Mouse (Mus musculus) common myeloid progenitor, adult 5-6 weeks (primary cell): Measurements from ENCODE around the gene Lmbr1. TPM values are rescaled to one million over a fixed set of nuclear protein-coding genes. Genes with fewer than 3 reads are reported as not detected.

Experiments
- total RNA-seq: library from RNA; stranded (forward); fragments of 200-1000, 187-1606 nt; gene quantifications from 2 replicates; pipeline ENCODE4 v1.2.3, GENCODE M21; 2017

Gene Lmbr1
- total RNA-seq, 1 experiment from 2014 or later, result 9.9 TPM

Other genes with a start within 250 kb of the Lmbr1 start
- not detected in 2 replicates for gene Rnf32, start 182.4 kb downstream of the Lmbr1 start, total RNA-seq
- gene Nom1, start 56.3 kb upstream of the Lmbr1 start, total RNA-seq, result 16.8 and 30.7 TPM in 2 replicates
- not detected in 2 replicates for gene Mnx1, start 100.1 kb upstream of the Lmbr1 start, total RNA-seq
- gene Ube3c, start 190.9 kb upstream of the Lmbr1 start, total RNA-seq, result 33.4 and 47.7 TPM in 2 replicates